ENCODE assay signal across 9 mouse cellular contexts in the genomic region with DNA sequence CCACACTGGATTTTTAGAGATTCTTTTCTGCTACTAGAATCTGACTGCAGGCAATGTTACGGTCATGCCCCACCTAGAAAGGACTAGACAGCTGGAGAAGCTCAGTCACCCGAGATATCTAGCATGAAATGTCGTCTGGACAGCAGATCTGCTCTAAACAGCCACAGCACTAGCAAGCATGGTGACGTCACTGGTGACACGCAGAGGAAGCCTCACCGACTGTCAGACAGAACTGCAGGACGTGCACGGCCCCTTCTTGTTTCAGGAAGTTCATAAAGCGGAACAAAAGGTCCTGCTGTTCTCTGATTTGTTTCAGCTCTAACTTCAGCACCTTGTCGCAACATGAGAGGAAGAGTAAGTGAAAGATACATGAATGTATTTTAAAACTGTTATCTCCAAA. TPM values are rescaled to one million over a fixed set of nuclear protein-coding genes. Genes with fewer than 3 reads are reported as not detected.
DNase-seq lines count a peak whose midpoint lies in the region; ATAC-seq lines count a peak whose summit lies in the region.
"Had no signal": no experiment of that assay in that cellular context is flagged by ENCODE, and none has a peak within 500 bp of the region (broad histone marks: within the 10 kb centered on the region; RNA-seq: fewer than 3 reads in every experiment).

No protein-coding gene starts in this region.

- H3K4me2 ChIP-seq in hindbrain, embryonic 13.5 days = no peak overlapping the region

- ATAC-seq in hindbrain, embryonic 13.5 days (ENCODE audit: low FRiP score) = no peak

- H3K27ac ChIP-seq in hindbrain, embryonic 13.5 days = no peak overlapping the region

- peaks cover 40% of the 10 kb centered on the region for H3K36me3 ChIP-seq in hindbrain, embryonic 13.5 days

- H3K4me1 ChIP-seq in hindbrain, embryonic 13.5 days (replicated peaks) = no peaks in the 10 kb centered on the region

- no peaks in the 10 kb centered on the region for H3K27me3 ChIP-seq in hindbrain, embryonic 13.5 days

- H3K9me3 ChIP-seq in hindbrain, embryonic 13.5 days = no peaks in the 10 kb centered on the region

- WGBS in hindbrain, embryonic 13.5 days = 66% methylated on average over 10 of the region's 10 CpGs

- no peak overlapping the region for H3K9ac ChIP-seq in hindbrain, embryonic 13.5 days

- peak; percentile 21 for DNase-seq in adrenal gland, postnatal 14 days
- DNase-seq in adrenal gland, adult 18-20 months (ENCODE audit: low spot score in 2 of 2) = no peak
- DNase-seq in right cerebral cortex, postnatal 10 days (ENCODE audit: low spot score in 2 of 2) = peak; percentile 47 to 49
- no peak for DNase-seq in right cerebral cortex, postnatal 25 days
- peak; percentile 10 for DNase-seq in kidney, postnatal 14 days
- DNase-seq in naive thymus-derived CD4-positive, alpha-beta T cell, adult 2 months (ENCODE audit: low read depth) = peak; percentile 50
- no peak for DNase-seq in ovary, postnatal 14 days (ENCODE audit: low spot score)

- H3K4me3 ChIP-seq in hindbrain, embryonic 13.5 days = no peak overlapping the region

RNA-seq across cellular contexts. Expression of gene Snx14, which starts 34.7 kb away (rescaled TPM):
- total RNA-seq in adrenal gland, postnatal 14 days (2021) = 46.6 and 47.9 TPM in 2 replicates
- 10 to 100 TPM; 38.7 to 55.1 TPM for total RNA-seq in adrenal gland, adult 18-20 months (2021)
- 29.4 and 30.3 TPM in 2 replicates for polyA plus RNA-seq in hindbrain, embryonic 13.5 days (2015; fragmentation: Nextera tagmentation; extraction: Ambion mirVana)

RNA-seq across cellular contexts. Expression of gene Gm20537, which starts 52.3 kb away (rescaled TPM):
- not detected in 2 replicates for total RNA-seq in adrenal gland, postnatal 14 days (2021)
- 1 to 10 TPM in 1 of 2 experiments, under 1 TPM in 1; 0.99 to 1.2 TPM for total RNA-seq in adrenal gland, adult 18-20 months (2021)
- 0.44 TPM in 1 of 2 replicates, not detected in the other for polyA plus RNA-seq in hindbrain, embryonic 13.5 days (2015; fragmentation: Nextera tagmentation; extraction: Ambion mirVana)
- polyA plus RNA-seq: C2C12 had no signal

Comparison
In these comparisons a context has a peak if more than half of its experiments do, and no peak if none do; other contexts are left out.
1. DNase-seq: peak in adrenal gland, postnatal 14 days (single experiment), right cerebral cortex, postnatal 10 days (2 of 2), kidney, postnatal 14 days (single experiment) and naive thymus-derived CD4-positive, alpha-beta T cell, adult 2 months (single experiment); none in adrenal gland, adult 18-20 months (0 of 2), right cerebral cortex, postnatal 25 days (single experiment) and ovary, postnatal 14 days (single experiment).